Mouse (Mus musculus) forebrain, postnatal 0 days (tissue): ENCODE measurements around the gene Commd9. TPM values are rescaled to one million over a fixed set of nuclear protein-coding genes. Genes with fewer than 3 reads are reported as not detected.

ENCODE experiments used
- ATAC-seq: fragments of 200-750 bp; cut with Nextera tagmentation; 2 replicates; pipeline ENCODE4 v1.8.0; 2017; ENCODE audit warnings: mild to moderate bottlenecking, moderate library complexity
- DNase-seq: peaks from one replicate; pipeline ENCODE4 v3.0.0-alpha.2; 2015
- H3K27ac ChIP-seq: fragments of 300-500 bp; sonication (generic); 2 replicates; pipeline ENCODE4 v1.5.1; 2014; ENCODE audit warnings: low read depth, mild to moderate bottlenecking, antibody characterized with exemption, low read length, moderate library complexity, mixed read lengths
- H3K27me3 ChIP-seq: fragments of 300-500 bp; sonication (generic); 2 replicates; pipeline ENCODE4 v1.6.1; 2014; ENCODE audit warnings: mild to moderate bottlenecking, low read length, mixed read lengths; ENCODE audit not compliant: insufficient read depth
- H3K36me3 ChIP-seq: fragments of 300-500 bp; sonication (generic); 2 replicates; pipeline ENCODE4 v1.6.1; 2014; ENCODE audit warnings: mild to moderate bottlenecking, moderate library complexity; ENCODE audit not compliant: insufficient read depth
- H3K4me1 ChIP-seq: fragments of 300-500 bp; sonication (generic); 2 replicates; pipeline ENCODE4 v1.6.1; 2014; ENCODE audit warnings: antibody characterized with exemption; ENCODE audit not compliant: insufficient read depth
- H3K4me2 ChIP-seq: fragments of 300-500 bp; sonication (generic); 2 replicates; pipeline ENCODE4 v1.6.1; 2014; ENCODE audit warnings: low read depth, mild to moderate bottlenecking, moderate library complexity
- H3K4me3 ChIP-seq: fragments of 300-500 bp; sonication (generic); 2 replicates; pipeline ENCODE4 v1.5.1; 2014; ENCODE audit warnings: low read depth, low read length, mixed read lengths
- H3K9ac ChIP-seq: fragments of 300-500 bp; sonication (generic); 2 replicates; pipeline ENCODE4 v1.6.1; 2014; ENCODE audit warnings: mild to moderate bottlenecking
- H3K9me3 ChIP-seq: fragments of 300-500 bp; sonication (generic); 2 replicates; pipeline ENCODE4 v1.6.1; 2016; ENCODE audit warnings: low read length
- CTCF ChIP-seq: sonication (generic); IDR thresholded peaks from 2 replicates; pipeline ENCODE4 v1.5.1; 2016; ENCODE audit warnings: antibody characterized with exemption, control low read depth, low read depth
- WGBS: fragments of 180-500 bp; shearing (Covaris S2); extraction: QIAGEN DNeasy Blood & Tissue Kit; methylation state at CpG from one replicate; pipeline ENCODE4 v1.1.7; 2014; 5-methylcytosine and 5-hydroxymethylcytosine counted together
- polyA plus RNA-seq: library from polyadenylated mRNA; unstranded; fragments of >200 nt; fragmentation: Nextera tagmentation; extraction: Ambion mirVana; gene quantifications from 2 replicates; pipeline ENCODE4 v1.2.1, GENCODE M21; 2015
- total RNA-seq: library from RNA; depleted of rRNA; stranded (reverse); fragments of >200 nt; gene quantifications from 2 replicates; pipeline ENCODE4 v1.2.3, GENCODE M21; 2014; rRNA removed

Gene Commd9
- total and polyA plus RNA-seq, 2 experiments from 2014 or later, result 97.7 to 144 TPM

GRCm38 (mm10) chr2:101932169-101932936 lies 46.3 kb downstream of the Commd9 start:
- Histone ChIP-seq H3K27ac (no peak overlapping the region), H3K9me3 (no peaks in the 10 kb centered on the region), H3K9ac (no peak overlapping the region), H3K27me3 (no peaks in the 10 kb centered on the region), H3K4me1 (0 out of 2 replicates have a peak, but pooled peaks cover 5% of the 10 kb centered on the region), H3K36me3 (no peaks in the 10 kb centered on the region), H3K4me3 (no peak overlapping the region), H3K4me2 (no peak overlapping the region)
- DNase-seq (peak; percentile 26), ATAC-seq (peak; percentile 51)
- no peak for TF ChIP-seq CTCF
- WGBS, result 51% methylated on average over 14 of the region's 14 CpGs

- no peak for ATAC-seq
Observed at GRCm38 (mm10) chr2:101933301-101933700, 47.3 kb downstream of the Commd9 start.

GRCm38 (mm10) chr2:101935006-101935405 lies 49.0 kb downstream of the Commd9 start:
- Histone ChIP-seq H3K9ac (no peak overlapping the region), H3K27me3 (no peaks in the 10 kb centered on the region), H3K4me1 (0 out of 2 replicates have a peak, but pooled peaks cover 5% of the 10 kb centered on the region), H3K27ac (no peak overlapping the region), H3K9me3 (no peaks in the 10 kb centered on the region), H3K4me3 (no peak overlapping the region), H3K36me3 (no peaks in the 10 kb centered on the region), H3K4me2 (no peak overlapping the region)
- 98% methylated on average over 1 of the region's 1 CpGs for WGBS
- ATAC-seq (no peak), DNase-seq (no peak)
- no peak for TF ChIP-seq CTCF

More at GRCm38 (mm10) chr2:101933301-101933700, 47.3 kb downstream of the Commd9 start:
- Histone ChIP-seq H3K9me3 (no peaks in the 10 kb centered on the region), H3K4me2 (no peak overlapping the region), H3K27me3 (no peaks in the 10 kb centered on the region), H3K4me1 (0 out of 2 replicates have a peak, but pooled peaks cover 5% of the 10 kb centered on the region), H3K36me3 (no peaks in the 10 kb centered on the region), H3K9ac (no peak overlapping the region), H3K4me3 (no peak overlapping the region), H3K27ac (no peak overlapping the region)
- no peak for DNase-seq
- 83% methylated on average over 3 of the region's 3 CpGs for WGBS
- no peak for TF ChIP-seq CTCF

DNA sequence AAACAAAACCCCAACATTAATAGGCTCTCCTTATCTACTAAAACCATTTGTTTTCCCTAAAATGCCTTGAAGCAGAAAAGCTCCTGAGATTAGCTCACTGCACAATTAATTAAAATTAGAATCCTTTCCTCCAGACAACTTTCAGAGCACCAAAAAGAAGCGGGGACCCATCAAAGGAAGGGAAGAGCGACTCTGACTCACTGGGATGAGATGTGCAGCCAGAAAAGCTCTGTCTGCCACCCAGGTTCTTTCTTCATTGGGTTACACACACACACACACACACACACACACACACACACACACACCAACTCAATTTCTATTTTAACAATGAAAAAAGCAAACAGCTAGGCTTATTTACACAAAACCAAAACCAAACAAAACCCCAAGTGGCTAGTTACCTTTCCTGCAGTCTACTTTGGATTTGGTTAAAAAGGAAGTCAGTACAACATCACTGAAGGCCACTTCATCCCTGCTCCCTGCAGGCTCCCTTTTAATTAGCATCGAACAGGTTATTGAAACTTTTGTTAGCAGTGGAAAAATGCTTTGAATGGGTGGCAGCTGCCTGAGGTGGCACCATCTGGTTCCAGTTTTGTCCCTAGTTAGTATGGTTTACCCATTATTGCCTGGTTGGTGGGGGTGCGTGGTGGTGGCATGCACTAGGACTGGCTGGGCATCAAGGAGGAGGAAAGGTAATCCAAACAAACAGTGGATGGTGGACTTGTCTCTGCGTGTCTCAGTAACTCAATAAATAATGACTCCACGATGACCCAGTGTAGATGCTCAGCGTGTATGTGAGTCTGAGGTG lies 64.9 kb downstream of the Commd9 start:
- 29% methylated on average over 7 of the region's 7 CpGs for WGBS
- no peak for DNase-seq
- no peaks in the 10 kb centered on the region for H3K27me3 ChIP-seq
- no peak for TF ChIP-seq CTCF
- H3K9me3 ChIP-seq, result no peaks in the 10 kb centered on the region
- no peak overlapping the region for H3K27ac ChIP-seq
- peaks cover 7% of the 10 kb centered on the region; the same call in 1 of the 2 replicates for H3K36me3 ChIP-seq
- no peak overlapping the region for H3K4me3 ChIP-seq
- no peak for ATAC-seq
- no peak overlapping the region for H3K9ac ChIP-seq
- no peaks in the 10 kb centered on the region for H3K4me1 ChIP-seq
- no peak overlapping the region for H3K4me2 ChIP-seq

Other genes with a start within 250 kb of the Commd9 start
- 0.23 and 0.43 TPM in 2 replicates for gene Rag1, start 236.7 kb upstream of the Commd9 start, total RNA-seq
- 0.04 and 0.10 TPM in 2 replicates for gene Rag1, start 236.7 kb upstream of the Commd9 start, polyA plus RNA-seq
- 20.0 and 29.5 TPM in 2 replicates for gene B230118H07Rik, start 236.7 kb upstream of the Commd9 start, total RNA-seq
- 52.0 and 61.3 TPM in 2 replicates for gene B230118H07Rik, start 236.7 kb upstream of the Commd9 start, polyA plus RNA-seq
- 19.5 and 26.0 TPM in 2 replicates for gene Traf6, start 207.8 kb upstream of the Commd9 start, total RNA-seq
- 7.4 and 9.8 TPM in 2 replicates for gene Traf6, start 207.8 kb upstream of the Commd9 start, polyA plus RNA-seq
- gene Prr5l, start 3.2 kb upstream of the Commd9 start, total RNA-seq, result 3.2 and 4.2 TPM in 2 replicates
- gene Prr5l, start 3.2 kb upstream of the Commd9 start, polyA plus RNA-seq, result 3.6 and 5.6 TPM in 2 replicates